Mouse (Mus musculus): ENCODE results near the gene Ntrk2.
A peak's percentile ranks its signal among the peaks of the same experiment; 100 is the strongest.

Ntrk2 gene

DNA sequence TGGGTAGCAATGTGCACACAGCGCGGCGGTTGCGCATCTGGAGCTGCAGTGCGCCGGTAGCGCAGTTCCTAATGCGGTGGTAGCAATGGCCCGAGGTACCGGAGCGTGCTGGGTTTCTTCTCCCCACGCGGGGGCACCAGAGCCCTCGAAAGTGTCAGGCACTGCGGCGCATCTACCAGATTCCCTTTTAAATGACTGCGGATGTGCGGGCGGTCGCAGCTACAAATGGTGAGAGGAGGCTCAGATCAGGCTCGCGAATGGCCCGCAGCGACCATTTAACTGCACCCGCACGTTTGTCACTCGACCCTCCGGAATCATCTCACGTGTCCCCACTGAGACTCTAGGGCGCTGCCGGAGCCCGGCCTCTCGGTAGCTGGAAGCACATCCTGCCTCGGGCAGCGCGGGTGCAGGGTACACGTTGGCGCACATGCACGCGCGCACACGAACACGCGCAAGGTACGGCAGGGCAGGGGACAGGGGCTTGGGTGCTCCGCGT, at the start of gene Ntrk2:
Gene Ntrk2 (plus strand): TSS at position 173 of the 496 bp plus-strand sequence.
- peak; percentile 90 for DNase-seq (ENCODE audit: low read depth, low spot score)

DNA sequence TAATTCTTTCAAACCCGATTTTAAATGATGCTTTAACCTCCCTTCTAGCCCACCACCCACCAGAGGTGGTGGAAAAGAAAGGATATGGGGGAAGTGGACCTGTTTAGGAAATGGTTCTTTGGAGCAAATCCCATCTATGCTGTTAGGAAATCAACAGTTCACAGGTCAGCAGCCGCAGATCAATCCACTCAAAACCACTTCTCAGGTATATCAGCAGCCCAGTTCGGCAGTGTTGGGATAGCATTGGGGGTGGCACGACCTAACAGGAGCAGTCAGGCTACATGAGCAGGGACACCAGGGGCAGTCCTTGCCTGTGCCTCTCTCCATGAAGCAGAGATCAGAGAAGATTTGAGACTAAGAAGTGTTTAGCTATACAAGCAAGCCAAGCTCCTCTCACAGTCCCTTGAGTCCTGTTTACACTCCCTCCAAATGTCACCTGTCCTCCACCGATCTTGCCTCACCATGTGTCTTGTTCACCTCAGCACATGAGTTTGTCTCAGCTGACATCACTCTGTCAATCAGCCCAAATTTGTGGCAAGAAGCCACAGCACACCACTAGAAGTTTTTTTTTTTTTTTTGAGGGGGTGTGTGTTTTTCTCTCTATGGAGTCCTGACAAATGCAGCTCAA, 45.3 kb upstream of the Ntrk2 start:
- no peak for DNase-seq (ENCODE audit: low read depth, low spot score)

GRCm38 (mm10) chr13:58768258-58768657, 38.1 kb upstream of the Ntrk2 start:
- DNase-seq (ENCODE audit: low read depth, low spot score), result no peak

DNA sequence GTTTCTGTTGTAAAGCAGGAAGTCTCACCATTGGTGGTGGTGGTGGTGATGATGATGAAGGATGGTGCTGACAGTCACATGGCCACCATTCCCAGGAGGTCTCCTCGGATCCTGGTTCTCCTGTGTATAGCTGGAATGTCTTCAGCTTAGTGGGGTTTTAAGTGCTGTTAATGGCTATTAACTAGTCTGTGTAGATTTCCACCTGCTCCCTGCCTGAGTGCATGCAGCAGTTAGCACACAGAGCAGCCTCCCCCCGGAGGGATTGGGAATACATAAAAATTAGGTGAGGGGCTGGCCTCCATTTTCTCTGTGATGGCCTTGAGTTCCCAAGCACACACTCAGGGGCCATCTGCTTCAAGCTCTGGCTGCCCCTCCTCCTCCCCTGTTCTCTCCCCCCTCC, 36.9 kb upstream of the Ntrk2 start:
- no peak for DNase-seq (ENCODE audit: low read depth, low spot score)

- no peak for DNase-seq (ENCODE audit: low read depth, low spot score)
Observed at GRCm38 (mm10) chr13:58779261-58779660, 27.1 kb upstream of the Ntrk2 start.

DNA sequence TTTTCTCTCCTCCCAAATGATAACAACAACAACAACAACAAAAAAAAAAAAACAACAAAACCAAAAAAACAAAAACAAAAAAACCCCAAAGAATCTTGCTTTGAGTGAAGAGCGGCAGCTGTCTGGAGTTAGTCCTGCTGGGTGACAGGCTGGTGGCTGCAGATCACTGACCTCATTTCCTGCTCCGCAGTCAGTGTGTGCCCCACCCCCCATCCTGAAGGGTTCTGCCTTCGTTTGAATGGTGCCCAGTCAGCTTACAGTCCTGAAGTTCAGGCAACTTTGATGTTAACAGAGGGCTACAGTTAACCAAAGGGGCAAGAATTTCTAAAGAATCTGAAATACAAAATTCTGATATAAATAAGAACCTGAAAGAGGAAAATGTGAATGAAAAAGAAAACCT, 19.9 kb upstream of the Ntrk2 start:
- no peak for DNase-seq (ENCODE audit: low read depth, low spot score)

DNA sequence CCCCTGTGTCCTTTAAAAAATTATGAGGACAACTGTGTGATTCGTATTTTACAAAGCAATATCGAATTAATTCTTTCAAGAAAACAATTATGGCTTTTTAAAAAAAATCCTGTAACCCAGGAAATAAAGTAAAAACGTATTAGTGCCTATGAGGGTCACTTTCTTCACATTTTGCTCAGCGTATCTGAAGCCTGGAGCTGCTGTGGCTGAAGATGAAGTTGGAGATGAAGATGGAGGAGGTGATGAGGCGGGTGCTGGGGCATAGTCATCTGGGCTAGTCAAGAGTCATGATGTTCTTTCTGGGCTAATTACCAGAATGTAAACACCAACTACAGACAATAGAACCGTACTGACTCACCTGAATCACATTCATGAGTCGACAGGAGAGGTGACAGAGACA, 15.6 kb upstream of the Ntrk2 start:
- DNase-seq (ENCODE audit: low read depth, low spot score), result no peak

DNA sequence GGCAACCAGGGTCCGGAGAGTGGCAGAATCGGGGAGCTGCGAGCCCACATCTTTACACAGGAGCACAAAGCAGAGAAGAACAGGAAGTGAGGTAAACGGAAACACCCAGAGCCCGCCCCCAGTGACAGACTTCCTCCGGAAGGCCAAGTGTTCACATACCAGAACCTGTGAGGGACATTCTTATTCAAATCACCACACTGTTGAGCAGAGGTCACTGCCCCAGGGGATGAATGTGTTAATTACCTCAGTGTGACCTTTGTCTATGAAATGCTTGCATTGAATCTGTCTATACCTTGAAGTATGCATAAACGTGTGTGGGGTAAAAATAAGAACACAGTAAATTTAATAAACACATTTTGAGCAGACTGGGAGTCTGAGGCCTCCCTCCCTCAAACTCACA, 9.0 kb upstream of the Ntrk2 start:
- no peak for DNase-seq (ENCODE audit: low read depth, low spot score)

DNA sequence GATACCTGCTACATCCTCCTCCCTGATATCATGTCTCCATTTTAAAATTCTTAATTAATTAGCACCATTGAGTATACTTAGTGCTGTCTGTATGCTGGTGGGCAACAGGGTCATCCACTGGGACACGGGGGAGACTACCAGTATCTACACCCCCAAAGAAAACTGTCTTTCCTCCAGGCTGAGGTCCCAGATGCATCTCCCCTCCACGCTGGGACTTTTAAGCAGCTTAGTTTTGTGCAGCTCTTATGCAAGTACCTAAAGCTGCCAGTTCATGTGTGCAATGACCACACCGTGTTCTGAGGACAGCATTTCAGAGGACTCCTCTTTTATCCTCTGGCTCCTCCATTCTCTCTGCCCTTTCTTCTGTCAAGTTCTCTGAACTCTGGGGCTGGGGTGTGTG, 5.1 kb upstream of the Ntrk2 start:
- DNase-seq (ENCODE audit: low read depth, low spot score), result no peak

DNA sequence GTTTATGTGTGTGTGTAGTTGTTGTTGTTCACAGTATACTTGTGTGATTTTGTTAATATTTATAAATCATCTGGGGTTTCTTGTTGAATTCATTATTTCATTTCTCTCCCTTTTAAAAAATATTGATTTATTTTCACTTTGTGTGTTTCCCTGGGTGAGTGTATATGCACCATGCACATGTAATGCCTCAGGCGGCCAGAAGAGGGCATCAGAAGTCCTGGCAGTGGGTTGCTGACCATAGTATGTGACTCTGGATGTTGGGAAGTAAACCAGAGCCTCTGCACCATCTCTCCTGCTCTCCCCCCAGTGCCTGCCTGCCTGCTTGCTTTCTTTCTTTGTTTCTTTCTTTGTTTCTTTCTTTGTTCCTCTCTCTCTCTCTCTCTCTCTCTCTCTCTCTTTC, 2.5 kb upstream of the Ntrk2 start:
- DNase-seq (ENCODE audit: low read depth, low spot score), result no peak

- DNase-seq (ENCODE audit: low read depth, low spot score), result no peak
Observed at GRCm38 (mm10) chr13:58805833-58806232, 536 bp upstream of the Ntrk2 start.

GRCm38 (mm10) chr13:58806896-58807628, 693 bp downstream of the Ntrk2 start:
- DNase-seq (ENCODE audit: low read depth, low spot score), result peak; percentile 13

DNA sequence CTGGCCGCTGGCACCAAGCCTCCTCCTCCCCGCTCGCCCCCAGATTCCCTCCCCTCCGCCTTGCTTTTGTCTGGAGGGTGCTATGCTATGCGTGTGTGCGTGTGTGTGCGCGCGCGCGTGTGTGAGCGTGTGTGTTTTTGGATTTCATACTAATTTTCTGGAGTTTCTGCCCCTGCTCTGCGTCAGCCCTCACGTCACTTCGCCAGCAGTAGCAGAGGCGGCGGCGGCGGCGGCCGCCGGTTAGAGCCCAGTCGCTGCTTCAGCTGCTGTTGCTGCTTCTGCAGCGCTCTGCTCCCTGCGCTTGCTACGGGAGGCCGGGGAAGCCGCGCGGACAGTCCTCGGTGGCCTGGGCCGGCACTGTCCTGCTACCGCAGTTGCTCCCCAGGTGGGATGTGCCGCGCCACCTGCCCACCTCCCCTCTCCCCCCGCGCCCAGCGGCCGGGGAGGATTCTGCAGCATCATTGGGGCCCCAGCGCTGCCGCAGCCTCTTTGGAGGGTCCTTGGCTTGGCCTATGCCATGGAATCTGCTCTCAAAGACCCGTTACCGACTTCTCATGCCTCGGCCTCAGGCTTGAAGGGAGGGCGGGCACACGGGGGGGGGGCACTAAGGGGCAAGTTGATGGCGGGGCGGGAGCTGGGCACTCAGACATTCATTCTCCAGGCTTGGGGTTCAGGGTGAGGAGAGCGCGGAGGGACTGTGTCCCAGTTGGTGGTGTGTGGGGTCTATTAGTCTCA, 1.4 kb downstream of the Ntrk2 start:
- DNase-seq (ENCODE audit: low read depth, low spot score), result peak; percentile 48

GRCm38 (mm10) chr13:58808381-58808821, 2.0 kb downstream of the Ntrk2 start:
- DNase-seq (ENCODE audit: low read depth, low spot score), result peak; percentile 21

- no peak for DNase-seq (ENCODE audit: low read depth, low spot score)
Observed at GRCm38 (mm10) chr13:58809930-58810329, 3.6 kb downstream of the Ntrk2 start.

DNA sequence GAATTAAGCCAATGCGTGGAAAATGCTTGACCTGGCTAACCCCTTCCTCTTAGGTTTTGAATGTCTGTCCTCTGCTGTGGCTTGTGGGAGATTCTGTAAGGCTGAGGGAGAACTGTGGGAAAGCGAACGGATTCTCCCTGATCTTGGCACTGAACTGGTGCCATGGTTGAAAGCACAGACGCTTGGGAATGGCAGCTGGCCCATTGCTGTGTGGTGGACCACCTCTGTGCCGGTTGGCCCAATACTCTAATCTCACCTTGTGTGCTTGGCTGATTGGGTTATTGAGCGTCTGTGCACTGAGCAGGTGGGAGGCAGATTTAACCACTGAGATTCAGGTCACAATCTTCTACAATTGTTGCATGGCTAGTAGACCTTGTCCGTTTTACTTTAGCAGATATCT, 18.4 kb downstream of the Ntrk2 start:
- no peak for DNase-seq (ENCODE audit: low read depth, low spot score)

- no peak for DNase-seq (ENCODE audit: low read depth, low spot score)
Observed at GRCm38 (mm10) chr13:58826356-58827197, 20.2 kb downstream of the Ntrk2 start.

DNA sequence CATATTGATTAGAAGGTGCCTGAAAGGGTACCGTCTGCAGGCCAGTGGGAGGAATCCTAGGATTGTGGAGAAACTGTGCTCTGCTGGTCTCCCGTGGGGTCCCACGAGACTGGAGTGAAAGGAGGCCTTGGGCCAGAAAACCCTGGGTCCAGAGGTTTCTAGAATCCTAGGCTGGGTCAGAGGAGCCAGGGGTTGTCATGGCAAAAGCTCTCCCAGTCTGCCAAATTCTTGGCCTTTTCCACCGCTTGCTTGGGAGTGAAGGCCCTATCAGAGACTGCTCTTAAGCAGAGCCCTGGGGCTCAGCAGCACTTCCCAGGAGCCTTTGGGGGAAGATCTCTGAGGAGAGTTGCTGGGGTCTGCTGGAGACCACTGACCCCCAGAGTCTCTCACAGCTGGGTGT, 25.6 kb downstream of the Ntrk2 start:
- no peak for DNase-seq (ENCODE audit: low read depth, low spot score)

GRCm38 (mm10) chr13:58834726-58835125, 28.4 kb downstream of the Ntrk2 start:
- DNase-seq (ENCODE audit: low read depth, low spot score), result no peak

GRCm38 (mm10) chr13:58836891-58837290, 30.5 kb downstream of the Ntrk2 start:
- DNase-seq (ENCODE audit: low read depth, low spot score), result no peak

GRCm38 (mm10) chr13:58838110-58838509, 31.7 kb downstream of the Ntrk2 start:
- DNase-seq (ENCODE audit: low read depth, low spot score), result no peak
